Mouse (Mus musculus): ENCODE results near the gene Lrch2. TPM values are rescaled to one million over a fixed set of nuclear protein-coding genes. Genes with fewer than 3 reads are reported as not detected.

Lrch2 gene
- total RNA-seq, 2 experiments from 2014 or later, result 24.6 to 27.4 TPM

- intact Hi-C loops (cut with DNase I), result no loop called here
- no peak within 1 kb of the TSS for H3K27ac ChIP-seq
- no peak within 1 kb of the TSS for H3K4me3 ChIP-seq
- no peak for DNase-seq (ENCODE audit: extremely low spot score in 1 of 2, low spot score in 2 of 2)
- no peak for TF ChIP-seq CTCF (IDR thresholded peaks at IDR 0.05)
Measured at GRCm38 (mm10) chrX:147429129-147429528, 124.8 kb downstream of the Lrch2 start, which contains the start of gene Il13ra2. Gene Il13ra2, minus strand, starts transcription at chrX:147429192.

Other genes with a start within 250 kb of the Lrch2 start
- gene Il13ra2, start 124.9 kb downstream of the Lrch2 start, total RNA-seq (2021), result 1 to 10 TPM in 1 of 2 experiments, under 1 TPM in 1; 0.36 to 1.1 TPM
- not detected for gene Vmn1r239-ps, start 100.4 kb downstream of the Lrch2 start, total RNA-seq (2021)
- not detected for gene Gm15128, start 211.9 kb upstream of the Lrch2 start, total RNA-seq (2021)